In genomic region chr4:153001761-153002160, GRCm38 (mm10) we compare ENCODE assay signal across 32 mouse cellular contexts.
"Had no signal": no experiment of that assay in that cellular context is flagged by ENCODE, and none has a peak within 500 bp of the region (broad histone marks: within the 10 kb centered on the region; RNA-seq: fewer than 3 reads in every experiment).

No protein-coding gene starts in this region.

- DNase-seq: left cerebral cortex, postnatal 4 days; liver; lung, adult 18-20 months; lung, adult 2 months; lung, embryonic 14.5 days; lung, postnatal 10 days; lung, postnatal 14 days; lung, postnatal 36 days; lung, postnatal 4 days; midbrain, embryonic 14.5 days had no signal

- H3K27me3 ChIP-seq: limb, embryonic 12.5 days; limb, embryonic 13.5 days; limb, embryonic 15.5 days; liver, embryonic 12.5 days; liver, embryonic 13.5 days; liver, embryonic 15.5 days; lung, embryonic 15.5 days; megakaryocyte, embryonic 14.5 days; midbrain, embryonic 12.5 days; midbrain, embryonic 13.5 days; midbrain, embryonic 15.5 days; neural tube, embryonic 12.5 days had no signal

- H3K27ac ChIP-seq: left cerebral cortex, adult 2 months; limb, embryonic 10.5 days; limb, embryonic 12.5 days; limb, embryonic 13.5 days; limb, embryonic 15.5 days; liver, embryonic 12.5 days; liver, embryonic 13.5 days; liver, embryonic 14.5 days; liver, embryonic 15.5 days; lung, embryonic 15.5 days; macrophage; midbrain, embryonic 10.5 days; midbrain, embryonic 12.5 days; midbrain, embryonic 13.5 days; midbrain, embryonic 15.5 days; neural tube, embryonic 12.5 days had no signal

- H3K36me3 ChIP-seq: limb, embryonic 10.5 days; limb, embryonic 12.5 days; limb, embryonic 13.5 days; limb, embryonic 15.5 days; liver, embryonic 12.5 days; liver, embryonic 13.5 days; liver, embryonic 15.5 days; lung, embryonic 15.5 days; midbrain, embryonic 10.5 days; midbrain, embryonic 12.5 days; midbrain, embryonic 13.5 days; midbrain, embryonic 15.5 days; neural tube, embryonic 12.5 days had no signal

- H3K4me3 ChIP-seq: left cerebral cortex, adult 2 months; limb, embryonic 10.5 days; limb, embryonic 12.5 days; limb, embryonic 13.5 days; limb, embryonic 15.5 days; liver, embryonic 12.5 days; liver, embryonic 13.5 days; liver, embryonic 15.5 days; lung, embryonic 15.5 days; midbrain, embryonic 10.5 days; midbrain, embryonic 12.5 days; midbrain, embryonic 13.5 days; midbrain, embryonic 15.5 days; myocyte; neural tube, embryonic 12.5 days had no signal

- H3K9ac ChIP-seq: limb, embryonic 12.5 days; limb, embryonic 13.5 days; limb, embryonic 15.5 days; liver, embryonic 12.5 days; liver, embryonic 13.5 days; liver, embryonic 14.5 days; liver, embryonic 15.5 days; lung, embryonic 14.5 days; lung, embryonic 15.5 days; midbrain, embryonic 12.5 days; midbrain, embryonic 13.5 days; midbrain, embryonic 15.5 days; neural tube, embryonic 12.5 days had no signal

- ATAC-seq: lung, postnatal 0 days; midbrain, embryonic 13.5 days; midbrain, embryonic 15.5 days; midbrain, embryonic 16.5 days had no signal

- H3K4me2 ChIP-seq: limb, embryonic 12.5 days; limb, embryonic 13.5 days; limb, embryonic 15.5 days; liver, embryonic 11.5 days; liver, embryonic 12.5 days; liver, embryonic 13.5 days; liver, embryonic 15.5 days; lung, embryonic 14.5 days; lung, embryonic 15.5 days; midbrain, embryonic 11.5 days; midbrain, embryonic 12.5 days; midbrain, embryonic 13.5 days; midbrain, embryonic 15.5 days; neural tube, embryonic 12.5 days had no signal

- H3K9me3 ChIP-seq: limb, embryonic 10.5 days; limb, embryonic 12.5 days; limb, embryonic 15.5 days; lung, embryonic 15.5 days; midbrain, embryonic 10.5 days; midbrain, embryonic 12.5 days; midbrain, embryonic 15.5 days; neural tube, embryonic 12.5 days had no signal

- H3K4me1 ChIP-seq: limb, embryonic 12.5 days; limb, embryonic 13.5 days; limb, embryonic 15.5 days; liver, embryonic 13.5 days; liver, embryonic 15.5 days; lung, embryonic 15.5 days; megakaryocyte, embryonic 14.5 days; neural tube, embryonic 12.5 days had no signal
